Mouse (Mus musculus) adrenal gland, postnatal 36 days (tissue): ENCODE data around the gene Sars. TPM values are rescaled to one million over a fixed set of nuclear protein-coding genes. Genes with fewer than 3 reads are reported as not detected.

Source experiments
- DNase-seq, 2 experiments: peaks; one replicate each; pipeline ENCODE4 v3.0.0; 2021; ENCODE audit warnings: mixed read lengths in 1 of 2
- long read RNA-seq, 2 experiments: library from polyadenylated mRNA; stranded (forward); transcript quantifications; one replicate each; pipeline ENCODE4 v2.0.0; 2021; ENCODE audit warnings: borderline sequencing depth in 2 of 2
- total RNA-seq, 2 experiments: library from RNA; stranded (reverse); gene quantifications; 2 replicates each; pipeline ENCODE4 v1.2.3; 2021

The Sars gene
- total RNA-seq = 100 to 1,000 TPM; 185 to 210 TPM
- long read RNA-seq, experiment 1, transcript Sars-202 (12 exons, 1,866 nt) = minor isoform, 6 of 293 reads
- long read RNA-seq, experiment 1, transcript Sars-201 (11 exons, 3,570 nt) = major isoform, 262 of 293 reads
- long read RNA-seq, experiment 1, partial matches to known transcripts = 22 of 293 reads
- long read RNA-seq, experiment 1, other reads (novel, unspliced or antisense) = 3 of 293 reads
- long read RNA-seq, experiment 2, transcript Sars-202 (12 exons, 1,866 nt) = minor isoform, 5 of 84 reads
- long read RNA-seq, experiment 2, transcript Sars-201 (11 exons, 3,570 nt) = major isoform, 69 of 84 reads
- long read RNA-seq, experiment 2, partial matches to known transcripts = 7 of 84 reads
- long read RNA-seq, experiment 2, other reads (novel, unspliced or antisense) = 3 of 84 reads

DNA sequence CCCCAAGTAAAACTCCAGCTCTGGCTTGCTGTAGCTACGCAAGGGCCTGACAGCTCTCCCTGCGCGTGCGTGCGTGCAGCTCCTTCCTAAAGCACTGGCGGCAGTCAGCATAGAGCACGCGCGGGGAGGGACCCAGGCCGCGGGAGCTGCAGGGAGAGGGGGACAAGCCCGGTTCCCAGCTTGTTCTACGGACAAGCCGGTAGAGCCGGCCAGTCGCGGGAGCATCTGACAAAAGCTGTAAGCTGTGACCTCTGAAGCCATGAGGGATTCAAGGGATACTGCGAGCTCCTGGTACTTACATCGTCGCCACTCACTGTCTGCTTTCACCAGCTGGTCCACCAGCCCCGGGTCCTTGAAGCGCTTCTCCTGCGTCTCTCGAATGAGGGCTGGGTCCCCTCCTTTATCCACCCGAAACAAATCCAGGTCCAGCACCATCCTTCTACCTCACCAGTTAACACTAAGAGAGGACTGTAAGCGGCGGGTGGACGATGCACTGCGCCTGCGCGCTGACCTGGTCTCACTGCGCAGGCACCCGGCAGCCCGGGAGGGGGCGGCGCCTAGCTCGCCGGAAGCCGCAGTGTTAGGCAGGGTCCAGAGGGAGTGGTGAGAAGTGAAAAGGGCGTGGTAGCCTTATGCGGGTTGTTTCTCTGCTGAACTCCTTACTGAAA is at the start of gene Sars:
Gene Sars, minus strand, starts transcription at position 512 of the 668 bp plus-strand sequence.
- peak; percentile 95 to 97 for DNase-seq

DNA sequence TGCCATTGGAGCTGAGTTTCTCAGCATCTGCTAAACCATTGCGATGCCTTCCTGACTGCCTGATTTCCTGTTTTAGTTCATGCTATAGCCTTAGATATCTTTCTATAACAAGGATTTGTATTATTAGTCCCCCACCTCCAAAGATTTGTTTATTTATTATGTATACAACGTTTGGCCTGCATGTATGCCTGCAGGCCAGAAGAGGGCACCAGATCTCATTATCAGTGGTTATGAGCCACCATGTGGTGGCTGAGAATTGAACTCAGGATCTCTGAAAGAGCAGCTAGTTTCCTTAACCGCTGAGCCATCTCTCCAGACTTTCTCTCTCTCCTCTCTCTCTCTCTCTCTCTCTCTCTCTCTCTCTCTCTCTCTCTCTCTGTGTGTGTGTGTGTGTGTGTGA is 45.0 kb upstream of the Sars start:
- DNase-seq = no peak

DNA sequence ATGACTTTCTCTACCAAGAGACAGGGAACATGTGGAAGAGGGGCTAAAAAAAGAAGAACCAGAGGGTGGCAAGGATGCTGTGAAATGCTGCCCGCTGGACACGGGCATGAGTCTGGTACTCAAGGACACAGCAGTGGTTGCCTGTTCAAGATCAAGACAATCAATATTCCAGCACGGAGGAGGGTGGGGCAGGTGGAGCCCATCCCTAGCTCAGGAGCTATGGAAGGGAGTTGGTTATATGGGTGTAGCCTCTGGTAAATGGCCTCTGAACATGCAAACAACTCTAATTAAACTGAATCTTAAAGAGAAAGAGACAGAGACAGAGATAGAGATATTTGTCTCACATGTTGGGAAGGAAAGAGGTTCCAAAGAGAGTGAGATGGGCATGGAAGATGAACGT is 39.7 kb upstream of the Sars start:
- DNase-seq = no peak

DNA sequence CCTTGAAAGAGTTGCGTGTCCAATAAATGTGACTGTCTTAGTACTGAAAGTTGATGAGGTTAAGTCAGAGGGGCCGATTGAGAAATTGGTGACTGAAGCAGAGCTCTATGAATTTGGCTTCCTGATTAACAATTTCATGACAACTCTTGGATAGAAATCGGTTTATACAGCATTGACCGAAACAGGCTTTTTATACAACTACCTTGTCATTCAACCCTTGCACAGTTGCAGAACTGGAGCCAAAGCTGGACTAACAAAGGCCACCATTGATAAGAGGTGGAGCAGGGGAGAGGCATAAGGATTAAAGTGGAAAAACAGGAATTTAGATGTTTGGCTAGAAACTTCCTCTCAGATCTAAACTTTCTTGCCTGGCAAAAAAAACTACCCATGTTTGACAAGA is 33.8 kb upstream of the Sars start:
- no peak for DNase-seq

DNA sequence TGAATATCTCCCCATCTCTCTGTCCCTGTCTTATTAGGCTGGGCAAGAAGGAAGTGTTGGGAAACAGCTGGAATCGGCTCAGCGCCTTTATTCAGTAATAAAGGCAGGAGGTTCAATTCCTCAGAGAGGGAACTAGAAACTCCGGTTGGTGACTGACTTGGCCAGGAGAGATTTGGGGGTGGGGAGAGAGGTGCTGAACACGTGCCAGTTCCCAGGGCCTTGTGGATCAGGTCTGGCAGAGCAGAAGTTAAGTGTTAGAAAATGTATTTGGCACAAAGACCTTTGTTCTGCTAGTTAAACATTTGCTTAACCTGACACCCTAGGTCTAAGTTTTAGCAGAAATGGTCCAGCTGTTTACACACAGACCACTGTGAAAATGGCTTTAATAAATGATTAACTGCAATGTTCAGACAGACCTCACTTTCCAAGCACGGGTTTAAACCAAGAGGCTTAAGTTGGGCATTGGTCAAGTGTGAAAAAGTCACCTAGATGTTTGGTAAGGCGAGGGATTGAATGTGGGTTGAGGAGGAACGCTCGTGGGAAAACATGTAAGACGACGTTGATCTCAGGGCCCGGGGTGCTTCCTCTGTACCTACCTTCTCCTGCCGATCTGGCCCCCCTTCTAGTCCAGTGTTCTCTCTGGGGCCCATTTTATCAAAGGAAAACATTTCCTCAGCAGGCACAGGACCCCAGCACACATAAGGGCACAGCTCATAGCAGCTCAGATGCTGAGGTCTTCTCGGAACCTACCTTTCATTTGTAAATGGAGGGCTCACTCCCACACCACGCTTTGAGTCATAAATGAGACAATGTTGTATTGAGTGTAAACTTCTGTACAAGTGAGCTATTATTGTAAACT is 32.0 kb upstream of the Sars start:
- DNase-seq = peak in 1 of 2 experiments; percentile 48

DNA sequence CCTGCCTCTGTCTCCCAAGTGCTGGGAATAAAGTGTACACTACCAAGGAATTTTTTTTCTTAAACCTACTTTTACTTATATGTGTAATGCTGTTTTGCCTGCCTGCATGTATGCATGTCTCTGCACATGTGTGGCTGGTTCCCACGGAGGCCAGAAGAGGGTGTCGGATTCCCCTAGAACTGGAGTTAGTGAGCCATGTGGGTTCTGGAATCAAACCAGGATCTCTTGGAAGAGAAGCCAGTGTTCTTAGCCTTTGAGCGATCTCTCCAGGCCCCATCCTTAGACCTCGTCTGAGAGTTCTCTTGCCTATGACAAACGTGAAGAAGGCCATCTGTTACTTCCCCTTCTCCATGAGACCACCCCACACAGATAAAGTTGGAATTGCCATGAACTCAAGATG is 30.5 kb upstream of the Sars start:
- DNase-seq = no peak

DNA sequence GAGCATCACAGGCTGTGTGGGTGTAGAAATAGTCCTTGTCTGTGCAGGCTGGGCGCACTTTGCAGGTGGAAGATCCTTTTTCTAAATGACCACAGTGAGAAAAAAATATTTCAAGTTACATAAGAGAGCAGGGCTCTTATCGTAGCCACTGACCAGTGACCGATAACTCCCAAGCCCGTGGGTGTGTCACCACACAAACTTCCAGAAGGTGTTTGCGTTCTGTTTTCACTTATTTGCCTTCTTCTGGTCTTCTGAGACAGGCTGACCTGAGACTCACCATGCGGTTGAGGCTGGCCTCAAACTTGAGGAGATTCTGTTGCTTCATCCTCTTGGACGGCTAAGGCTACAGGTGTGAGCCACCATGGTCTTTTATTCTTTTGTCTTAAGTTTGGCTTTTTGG is 30.0 kb upstream of the Sars start:
- no peak for DNase-seq

DNA sequence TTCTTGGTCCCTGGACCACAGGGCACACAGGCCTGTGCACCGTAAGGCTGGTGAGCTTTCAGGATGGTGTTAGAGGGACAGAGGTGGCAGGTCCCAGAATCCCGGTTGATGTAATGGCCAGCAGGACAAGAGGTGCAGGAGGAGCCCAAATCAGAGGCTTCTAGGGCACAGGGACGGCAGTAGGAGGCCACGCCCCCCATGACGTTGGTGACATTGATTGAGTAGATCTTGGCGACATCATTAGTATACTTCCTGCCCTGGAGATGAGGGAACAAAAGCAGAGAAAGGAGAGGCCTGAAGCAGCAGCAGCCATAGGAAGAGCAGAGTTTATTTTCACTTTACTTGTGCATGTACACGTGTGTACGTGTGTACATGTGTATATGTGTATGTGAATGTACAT is 22.8 kb upstream of the Sars start:
- no peak for DNase-seq

DNA sequence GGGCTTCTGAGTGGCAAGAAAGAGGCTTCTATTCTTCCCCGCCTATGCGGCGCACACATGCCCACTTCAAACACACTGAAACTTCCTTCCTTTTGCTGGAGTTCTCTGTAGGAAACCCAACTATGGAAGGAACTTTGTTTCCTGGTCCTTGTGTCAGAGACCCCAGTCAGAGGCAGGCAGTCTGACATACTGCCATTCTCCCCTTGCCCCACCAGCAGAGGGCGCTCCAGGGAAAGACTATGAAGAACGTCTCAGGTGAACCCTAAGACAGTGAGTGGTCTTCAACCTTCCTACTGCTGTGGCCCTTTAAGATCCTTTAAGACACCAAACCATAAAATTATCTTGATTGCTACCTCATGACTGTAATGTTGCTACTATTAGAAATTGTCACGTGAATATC is 21.4 kb upstream of the Sars start:
- DNase-seq = peak; percentile 56 to 62

DNA sequence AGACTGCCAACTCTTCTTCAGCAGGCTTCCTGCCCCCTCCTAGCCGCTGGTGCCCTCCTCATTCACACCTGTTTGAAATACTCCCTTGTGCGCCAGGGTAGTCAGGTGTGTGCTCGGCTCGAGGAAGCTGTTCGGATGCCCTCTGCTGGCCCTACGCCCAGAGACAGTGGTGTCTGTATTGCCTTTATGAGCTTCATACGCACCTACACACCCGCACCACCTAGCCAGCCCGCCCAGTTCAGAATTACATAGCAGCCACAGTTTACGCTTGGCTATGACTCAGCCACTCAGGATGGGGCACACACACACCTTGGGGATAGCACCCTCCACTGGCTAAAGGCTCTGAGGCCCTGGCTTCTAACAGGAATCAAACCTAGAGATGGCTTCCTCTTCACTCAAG is 13.9 kb upstream of the Sars start:
- peak in 1 of 2 experiments; percentile 20 for DNase-seq

DNA sequence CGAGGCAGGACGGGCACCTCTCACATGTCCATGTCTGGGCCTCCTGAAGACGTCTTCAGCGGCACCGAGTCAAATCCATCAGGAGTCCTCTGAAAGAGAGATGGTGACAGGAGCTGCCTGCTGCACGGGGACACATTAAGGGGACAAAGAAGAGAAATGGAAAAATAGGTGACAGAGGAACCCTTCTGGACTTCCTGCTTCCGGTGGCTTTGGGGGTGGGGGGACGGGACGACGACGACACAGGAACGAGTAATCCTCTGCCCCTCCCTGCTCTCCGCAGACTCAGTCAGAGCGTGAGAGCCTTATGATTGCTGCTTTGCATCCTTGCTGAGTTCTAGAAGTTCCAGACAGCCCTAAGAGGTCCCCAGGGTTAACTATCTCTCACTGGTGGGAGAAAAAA is 13.4 kb upstream of the Sars start:
- no peak for DNase-seq

DNA sequence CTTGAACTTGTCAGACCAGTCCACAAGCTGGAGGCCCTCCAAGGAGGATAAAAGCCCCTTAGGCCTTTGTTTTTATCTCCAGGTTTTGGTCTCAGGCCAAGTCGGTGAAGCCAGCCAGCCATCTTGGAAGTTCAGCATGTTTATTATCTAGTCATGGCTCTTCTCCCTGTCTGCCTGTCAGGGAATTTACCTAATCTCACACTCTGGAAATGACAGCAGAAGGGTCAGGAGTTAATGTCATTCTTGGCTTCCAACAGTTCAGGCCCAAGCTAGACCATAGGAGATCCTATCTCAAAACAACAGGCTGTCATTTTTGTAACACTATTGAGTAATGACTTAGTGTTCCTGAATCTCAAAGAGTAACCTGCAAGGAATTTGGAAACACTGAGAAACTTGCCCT is 9.2 kb upstream of the Sars start:
- DNase-seq = no peak

DNA sequence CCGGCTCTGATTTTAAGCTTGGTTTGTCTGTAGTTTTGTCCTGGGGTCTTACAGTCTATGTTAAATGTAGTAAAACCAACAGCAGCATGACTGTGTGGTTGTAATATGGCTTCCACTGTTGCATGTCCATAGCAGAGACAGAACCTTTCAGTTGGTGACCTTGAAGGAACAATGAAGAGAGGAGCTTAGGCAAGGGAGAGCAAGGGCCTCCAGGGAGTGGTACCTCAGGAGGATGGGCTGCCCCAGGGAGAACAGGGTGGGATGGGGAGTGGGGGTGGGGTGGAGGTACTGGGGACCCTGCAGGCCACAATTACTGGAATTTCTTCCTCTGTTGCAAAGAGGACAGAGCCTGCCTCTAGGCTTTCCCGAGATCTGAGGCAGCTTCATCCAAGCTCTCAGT is 7.0 kb upstream of the Sars start:
- no peak for DNase-seq

DNA sequence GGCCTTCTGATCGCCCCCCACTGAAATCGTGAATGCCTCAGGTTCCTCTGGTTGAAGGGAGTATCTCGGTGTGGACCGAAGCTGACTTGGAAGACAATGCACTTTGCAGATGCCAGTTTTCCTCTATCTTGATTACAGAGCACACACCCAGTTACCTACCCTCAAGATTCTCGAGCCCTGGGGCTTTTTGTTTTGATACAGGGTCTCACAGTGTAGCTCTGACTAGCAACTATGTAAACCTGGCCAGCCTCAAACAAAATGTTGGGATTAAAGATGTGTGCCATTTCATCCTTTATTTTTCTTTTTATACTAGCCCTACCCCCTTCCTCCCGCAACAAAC is 327 bp upstream of the Sars start:
- DNase-seq = no peak

DNA sequence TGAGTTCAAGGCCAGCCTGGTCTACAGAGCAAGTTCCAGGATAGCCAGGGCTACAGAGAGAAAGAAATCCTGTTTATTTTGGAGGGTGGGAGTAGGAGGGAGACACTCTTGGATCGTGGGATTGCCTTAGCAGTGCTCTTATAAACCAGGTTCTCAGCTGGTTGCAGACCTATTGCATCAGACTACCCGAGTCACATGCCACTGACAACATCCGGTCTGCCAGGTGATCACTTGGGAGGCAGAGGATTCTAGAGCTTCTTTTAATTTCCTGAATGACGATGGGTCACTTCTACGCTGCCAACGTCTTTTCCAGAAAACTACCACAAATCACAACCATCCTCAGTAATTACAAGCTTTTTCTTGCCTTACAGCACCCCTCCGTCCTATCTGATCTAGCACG is 980 bp downstream of the Sars start:
- DNase-seq = peak; percentile 64 to 78

DNA sequence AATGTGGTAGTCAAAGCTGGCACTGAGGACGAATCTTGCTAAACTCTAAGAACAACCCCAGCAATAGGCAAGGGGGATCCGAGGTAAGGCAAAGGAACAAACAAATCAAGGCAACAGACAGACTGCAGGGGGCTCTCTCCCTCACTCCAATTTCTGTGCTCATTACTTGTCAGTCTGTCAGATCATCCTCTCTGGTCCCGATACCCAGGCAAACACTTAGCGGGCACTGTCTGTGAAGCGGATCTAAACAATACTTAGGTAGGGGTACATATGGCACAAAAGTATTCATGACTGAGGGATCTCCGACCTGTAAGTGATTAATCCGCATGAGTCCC is 8.7 kb downstream of the Sars start:
- no peak for DNase-seq

DNA sequence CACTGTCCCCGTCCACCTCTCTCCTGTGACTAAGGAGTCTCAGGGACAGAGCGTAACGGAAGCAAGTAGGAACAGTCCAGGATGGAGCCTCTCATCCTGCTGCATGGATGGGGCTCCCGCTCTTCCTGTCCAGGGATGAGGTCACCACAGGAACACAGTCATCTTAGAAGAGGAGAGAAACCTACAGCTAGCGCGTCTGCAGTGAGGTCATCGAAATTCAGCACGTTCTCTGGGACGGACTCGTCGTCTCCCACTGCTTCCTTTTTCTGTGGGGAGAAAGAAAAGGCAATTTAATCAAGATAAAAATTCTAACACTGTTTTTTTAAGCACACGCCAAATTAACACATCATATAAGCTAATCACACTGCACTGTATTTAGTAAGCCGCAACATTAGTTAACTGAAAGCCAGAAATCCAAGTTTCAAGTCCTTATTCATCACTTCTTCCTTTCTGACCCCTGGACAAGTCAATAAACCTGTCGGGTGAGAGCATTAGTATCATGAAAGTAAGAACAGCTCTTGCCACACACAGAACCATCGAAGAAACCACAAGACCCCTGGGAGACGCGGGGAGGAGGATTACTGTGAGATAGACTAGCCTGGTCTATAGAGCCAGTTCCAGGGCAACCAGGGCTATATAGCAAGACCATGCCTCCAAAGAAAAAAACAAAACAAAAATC is 9.2 kb downstream of the Sars start:
- no peak for DNase-seq

DNA sequence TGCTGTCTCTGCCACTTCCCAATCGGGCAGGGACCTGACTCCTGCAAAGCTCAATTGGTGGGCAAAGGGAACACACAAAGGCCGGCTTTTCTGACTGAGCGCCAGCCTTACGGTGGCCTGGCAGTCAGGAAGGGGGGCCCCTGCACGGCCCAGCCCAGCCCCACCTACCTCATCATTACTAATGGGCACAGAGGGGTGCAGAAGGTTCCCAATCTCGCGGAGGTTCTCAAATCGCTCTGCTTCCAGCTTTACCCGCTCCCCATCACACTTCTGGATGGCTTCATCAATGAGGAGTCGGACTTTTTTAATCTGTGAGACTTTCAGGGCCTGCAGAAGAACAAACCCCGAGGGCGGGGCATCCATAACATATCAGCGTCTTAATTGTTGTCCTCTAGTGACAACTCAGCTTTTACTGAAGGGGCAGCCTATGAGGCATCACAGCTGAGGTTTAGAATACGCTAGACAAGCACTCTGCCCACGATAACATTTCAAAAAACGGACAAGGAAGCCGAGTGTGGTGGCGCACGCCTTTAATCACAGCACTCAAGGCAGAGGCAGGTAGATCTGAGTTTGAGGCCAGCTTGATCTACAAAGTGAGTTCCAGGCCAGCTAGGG is 11.0 kb downstream of the Sars start:
- DNase-seq = no peak

DNA sequence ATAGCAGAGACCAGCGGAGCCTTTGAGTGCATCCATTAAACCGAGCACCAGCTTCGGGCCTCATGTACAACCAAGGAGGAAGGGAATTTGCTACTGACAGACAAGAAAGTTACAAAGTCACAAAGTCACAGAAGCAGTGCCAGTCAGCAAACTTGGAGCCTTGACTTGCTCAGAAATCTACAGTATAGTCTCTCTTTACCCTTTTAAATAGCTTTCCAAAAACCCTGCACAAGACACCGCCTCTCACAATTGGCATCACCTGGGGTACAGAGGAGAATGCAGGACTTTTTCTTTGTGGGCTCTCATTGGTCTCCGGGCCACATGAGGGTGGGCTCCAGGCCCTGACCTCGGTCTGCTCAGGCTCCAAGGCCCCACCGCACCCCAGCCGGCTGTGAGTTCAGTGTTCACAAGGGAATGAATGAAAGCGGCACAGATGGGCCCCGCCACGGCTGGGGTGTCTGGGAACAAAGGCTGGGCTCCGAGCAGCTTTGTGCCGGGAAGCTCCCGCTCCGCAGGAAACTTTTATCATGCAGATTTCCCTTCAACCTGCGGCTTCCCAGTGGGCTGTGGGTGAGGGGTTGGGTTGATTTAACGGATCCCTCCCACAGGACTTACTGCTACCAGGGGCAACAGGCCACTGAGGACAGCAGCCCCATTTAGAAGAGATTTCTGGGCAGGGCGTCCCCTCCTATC is 11.7 kb downstream of the Sars start:
- no peak for DNase-seq

DNA sequence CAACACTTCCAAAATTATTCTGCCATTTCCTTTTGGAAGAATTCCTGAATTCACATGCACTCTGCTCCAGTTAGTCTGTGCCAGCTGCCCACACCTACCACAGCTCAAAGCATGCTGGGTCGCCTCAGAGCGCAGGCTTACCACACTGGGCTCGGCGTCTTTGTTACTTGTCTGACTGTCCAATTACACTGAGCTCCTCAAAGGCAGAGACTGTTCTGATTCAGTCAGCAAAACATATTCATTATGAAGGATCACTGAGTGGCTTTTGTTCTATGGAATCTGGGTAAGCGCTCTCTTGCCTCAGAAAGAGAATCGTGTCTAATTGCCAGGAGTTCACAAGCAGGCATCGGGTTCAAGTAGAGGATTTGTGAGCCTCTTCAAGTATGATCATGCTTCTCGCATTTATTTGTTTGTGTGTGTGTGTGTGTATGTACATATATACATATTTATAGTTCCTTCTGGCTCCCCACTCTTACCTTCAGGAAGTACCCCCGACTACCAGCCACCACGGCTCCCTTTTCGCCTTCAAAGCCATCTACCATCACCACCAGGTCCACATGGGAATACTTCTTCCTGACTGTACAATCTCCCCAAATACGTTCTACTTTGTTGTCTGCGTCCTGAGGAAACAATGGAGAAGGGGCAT is 12.3 kb downstream of the Sars start:
- no peak for DNase-seq

DNA sequence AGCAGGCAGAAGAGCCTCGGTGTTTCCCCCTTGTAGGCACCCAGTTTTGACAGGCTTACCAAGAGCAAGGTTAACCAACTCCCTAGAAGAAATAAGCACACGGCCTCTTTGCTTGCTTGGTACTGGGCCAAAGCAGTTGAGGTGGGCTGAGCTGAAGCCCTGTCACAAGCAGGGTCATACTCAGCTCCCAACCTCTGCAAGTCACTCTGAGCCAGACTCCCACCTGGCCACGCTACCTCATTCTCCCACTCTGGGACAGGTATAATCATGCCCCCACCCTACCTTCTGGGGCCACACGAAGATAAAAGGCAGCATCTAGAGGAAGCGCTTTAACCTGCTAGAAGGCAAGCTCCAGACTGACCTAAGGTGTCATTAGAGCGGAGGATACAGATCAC is 19.4 kb downstream of the Sars start:
- DNase-seq = no peak
